Mouse (Mus musculus) stomach, embryonic 14.5 days (tissue): ENCODE data around the gene Olfr912. TPM values are rescaled to one million over a fixed set of nuclear protein-coding genes. Genes with fewer than 3 reads are reported as not detected.

Source experiments
- ATAC-seq: fragments of 200-750 bp; cut with Nextera tagmentation; 2 replicates; pipeline ENCODE4 v1.8.0; 2017; ENCODE audit warnings: low read depth, moderate TSS enrichment; ENCODE audit not compliant: insufficient number of reproducible peaks, insufficient read depth, low FRiP score
- H3K27ac ChIP-seq: fragments of 300-500 bp; sonication (generic); 2 replicates; pipeline ENCODE4 v1.5.1; 2014; ENCODE audit warnings: mild to moderate bottlenecking, low read length, moderate library complexity, mixed read lengths
- H3K27me3 ChIP-seq: fragments of 300-500 bp; sonication (generic); 2 replicates; pipeline ENCODE4 v1.6.1; 2014; ENCODE audit warnings: low read length, control low read depth, mixed read lengths; ENCODE audit not compliant: control insufficient read depth, insufficient read depth
- H3K36me3 ChIP-seq: fragments of 300-500 bp; sonication (generic); 2 replicates; pipeline ENCODE4 v1.6.1; 2014; ENCODE audit warnings: mild to moderate bottlenecking, control low read depth, low read length, moderate library complexity, mixed read lengths; ENCODE audit not compliant: control insufficient read depth, insufficient read depth
- H3K4me1 ChIP-seq: fragments of 300-500 bp; sonication (generic); 2 replicates; pipeline ENCODE4 v1.6.1; 2014; ENCODE audit warnings: low read length, control low read depth, mixed read lengths; ENCODE audit not compliant: control insufficient read depth, insufficient read depth
- H3K4me2 ChIP-seq: fragments of 300-500 bp; sonication (generic); replicated peaks from 2 replicates; pipeline ENCODE4 v1.6.1; 2014; ENCODE audit warnings: low read depth, low read length, control low read depth
- H3K4me3 ChIP-seq: fragments of 300-500 bp; sonication (generic); 2 replicates; pipeline ENCODE4 v1.5.1; 2014; ENCODE audit warnings: low read depth, low read length, control low read depth
- H3K9ac ChIP-seq: fragments of 300-500 bp; sonication (generic); replicated peaks from 2 replicates; pipeline ENCODE4 v1.6.1; 2014; ENCODE audit warnings: low read depth, mild to moderate bottlenecking, control low read depth, low read length, moderate library complexity, mixed read lengths
- H3K9me3 ChIP-seq: fragments of 300-500 bp; sonication (generic); 2 replicates; pipeline ENCODE4 v1.6.1; 2016; ENCODE audit warnings: low read depth, low read length, control low read depth; ENCODE audit not compliant: control insufficient read depth
- WGBS: fragments of 180-500 bp; shearing (Covaris S2); extraction: QIAGEN DNeasy Blood & Tissue Kit; methylation state at CpG from one replicate; pipeline ENCODE4 v1.1.7; 2014; 5-methylcytosine and 5-hydroxymethylcytosine counted together
- polyA plus RNA-seq: library from polyadenylated mRNA; unstranded; fragments of >200 nt; fragmentation: Nextera tagmentation; extraction: Ambion mirVana; gene quantifications from 2 replicates; pipeline ENCODE4 v1.2.1, GENCODE M21; 2014

Gene Olfr912
- polyA plus RNA-seq, result not detected in 2 replicates

DNA sequence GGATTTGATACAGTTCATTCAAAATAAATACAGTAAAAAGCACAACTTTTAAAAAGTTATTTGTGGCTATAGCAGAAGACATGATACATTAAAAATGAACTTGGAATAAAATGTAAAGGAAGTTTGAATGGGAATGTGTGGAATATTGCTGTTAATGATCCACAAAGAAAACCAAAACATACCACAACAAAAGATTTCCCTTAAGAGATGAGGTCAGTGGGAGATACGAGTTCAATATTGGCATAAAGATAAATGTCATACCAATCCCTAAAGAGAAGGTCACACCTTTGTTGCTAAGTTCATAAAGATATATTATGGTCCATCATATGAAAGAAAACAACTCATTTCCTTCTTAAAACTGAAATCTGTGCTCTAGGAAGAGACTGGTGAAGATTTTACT, at the start of gene Olfr912:
Olfr912 (plus strand) TSS at position 301 of the 400 bp plus-strand sequence.
- no peaks in the 10 kb centered on the region for H3K4me1 ChIP-seq
- H3K27me3 ChIP-seq, result no peaks in the 10 kb centered on the region
- ATAC-seq, result no peak
- no peaks in the 10 kb centered on the region for H3K9me3 ChIP-seq
- H3K4me3 ChIP-seq, result no peak within 1 kb of the TSS
- no peak within 1 kb of the TSS for H3K9ac ChIP-seq
- no peak within 1 kb of the TSS for H3K27ac ChIP-seq
- WGBS, result 47% methylated on average over 1 of the region's 1 CpGs
- no peak within 1 kb of the TSS for H3K4me2 ChIP-seq
- H3K36me3 ChIP-seq, result no peaks in the 10 kb centered on the region

DNA sequence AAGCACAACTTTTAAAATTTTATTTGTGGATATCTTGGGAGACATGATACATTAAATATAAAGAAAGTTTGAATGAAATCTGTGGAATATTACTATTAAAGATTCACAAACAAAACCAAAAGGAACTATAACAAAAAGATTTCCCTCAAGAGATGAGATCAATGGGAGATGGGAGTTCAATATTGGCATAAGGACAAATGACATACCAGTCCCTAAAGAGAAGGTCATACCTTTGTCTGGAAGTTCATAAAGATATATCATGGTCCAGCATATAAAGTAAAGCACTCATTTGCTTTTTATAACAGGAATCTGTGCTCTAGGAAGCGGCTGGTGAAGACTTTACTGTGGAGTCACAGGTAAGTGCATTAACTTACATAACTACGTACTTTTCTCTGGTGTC, 42.4 kb upstream of the Olfr912 start, which contains the start of gene Olfr910:
Olfr910 (plus strand) TSS at position 301 of the 400 bp plus-strand sequence.
- Histone ChIP-seq H3K9ac (no peak within 1 kb of the TSS), H3K4me3 (no peak within 1 kb of the TSS), H3K27me3 (no peaks in the 10 kb centered on the region), H3K27ac (no peak within 1 kb of the TSS), H3K4me1 (no peaks in the 10 kb centered on the region), H3K9me3 (no peaks in the 10 kb centered on the region), H3K36me3 (no peaks in the 10 kb centered on the region), H3K4me2 (no peak within 1 kb of the TSS)
- no peak for ATAC-seq
- WGBS, result 93% methylated on average over 2 of the region's 2 CpGs

DNA sequence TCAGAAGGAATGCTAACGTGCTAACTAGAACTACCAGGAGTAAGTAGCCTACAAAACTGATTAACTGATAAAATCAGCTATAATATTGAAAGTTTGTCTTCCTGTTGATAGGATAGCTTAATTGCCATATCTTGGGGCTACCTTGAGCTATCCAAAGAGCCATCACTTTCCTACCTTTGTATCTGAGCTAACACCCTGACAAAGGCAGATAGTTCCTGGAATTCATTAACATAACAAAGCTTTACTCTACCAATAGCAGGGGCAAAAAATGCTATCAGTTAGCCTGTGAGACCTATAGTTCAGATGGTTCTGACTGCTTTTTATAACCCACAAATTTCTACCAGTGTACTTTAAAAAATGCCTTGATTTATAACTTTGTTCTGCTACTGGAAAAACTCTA, 11.1 kb downstream of the Olfr912 start:
- no peak overlapping the region for H3K27ac ChIP-seq
- H3K4me1 ChIP-seq, result no peaks in the 10 kb centered on the region
- no peak overlapping the region for H3K4me3 ChIP-seq
- ATAC-seq, result no peak
- no peaks in the 10 kb centered on the region for H3K27me3 ChIP-seq
- H3K9me3 ChIP-seq, result no peaks in the 10 kb centered on the region
- H3K4me2 ChIP-seq, result no peak overlapping the region
- 33% methylated on average over 1 of the region's 1 CpGs for WGBS
- H3K9ac ChIP-seq, result no peak overlapping the region
- no peaks in the 10 kb centered on the region for H3K36me3 ChIP-seq

DNA sequence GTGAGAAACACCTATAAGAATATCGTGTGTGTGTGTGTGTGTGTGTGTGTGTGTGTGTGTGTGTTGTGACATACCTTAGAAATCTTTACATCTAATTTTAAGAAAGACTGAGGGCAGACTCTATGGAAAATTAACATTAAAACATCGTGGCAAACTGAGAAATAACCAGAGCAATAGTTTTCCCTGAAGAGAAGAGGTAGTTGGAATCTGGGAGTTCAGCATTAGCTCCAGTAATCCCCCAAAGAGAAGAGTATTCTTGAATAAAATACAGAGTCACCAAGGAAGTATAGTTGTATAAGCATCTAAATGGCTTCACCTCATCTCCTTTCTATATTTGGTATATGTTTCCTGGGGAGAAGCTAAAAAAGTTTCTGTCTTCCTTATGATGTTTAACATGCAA, 12.5 kb downstream of the Olfr912 start, which contains the start of gene Olfr913:
Olfr913 (plus strand) TSS at position 301 of the 400 bp plus-strand sequence.
- H3K4me2 ChIP-seq, result no peak within 1 kb of the TSS
- no peaks in the 10 kb centered on the region for H3K27me3 ChIP-seq
- no peaks in the 10 kb centered on the region for H3K4me1 ChIP-seq
- no peak within 1 kb of the TSS for H3K27ac ChIP-seq
- no peak within 1 kb of the TSS for H3K4me3 ChIP-seq
- WGBS, result 66% methylated on average over 2 of the region's 2 CpGs
- no peaks in the 10 kb centered on the region for H3K9me3 ChIP-seq
- no peak for ATAC-seq
- H3K36me3 ChIP-seq, result no peaks in the 10 kb centered on the region
- no peak within 1 kb of the TSS for H3K9ac ChIP-seq

DNA sequence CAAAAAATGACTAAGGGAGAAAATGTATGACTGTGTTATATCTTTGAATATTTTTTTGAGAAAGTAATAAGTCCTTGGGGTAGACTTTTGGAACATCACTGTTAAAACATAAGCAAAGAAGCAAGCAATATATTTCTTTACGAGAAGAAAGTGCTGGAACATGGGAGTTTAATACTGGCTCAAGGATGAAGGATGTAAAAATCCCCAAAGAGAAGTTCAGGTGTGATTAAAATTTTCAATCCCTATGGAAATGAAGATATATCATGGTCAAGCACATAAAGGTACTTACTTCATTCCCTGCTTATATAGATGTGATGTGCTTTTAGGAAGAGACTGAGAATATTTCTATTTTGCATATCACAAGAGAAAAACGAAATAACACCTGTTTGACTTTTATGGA, 24.8 kb downstream of the Olfr912 start, which contains the start of gene Olfr914:
Olfr914 (plus strand) TSS at position 301 of the 400 bp plus-strand sequence.
- Histone ChIP-seq H3K9me3 (no peaks in the 10 kb centered on the region), H3K4me1 (no peaks in the 10 kb centered on the region), H3K27me3 (no peaks in the 10 kb centered on the region), H3K27ac (no peak within 1 kb of the TSS), H3K4me3 (no peak within 1 kb of the TSS), H3K9ac (no peak within 1 kb of the TSS), H3K36me3 (no peaks in the 10 kb centered on the region), H3K4me2 (no peak within 1 kb of the TSS)
- WGBS, result 69% methylated on average over 2 of the region's 2 CpGs
- ATAC-seq, result no peak

DNA sequence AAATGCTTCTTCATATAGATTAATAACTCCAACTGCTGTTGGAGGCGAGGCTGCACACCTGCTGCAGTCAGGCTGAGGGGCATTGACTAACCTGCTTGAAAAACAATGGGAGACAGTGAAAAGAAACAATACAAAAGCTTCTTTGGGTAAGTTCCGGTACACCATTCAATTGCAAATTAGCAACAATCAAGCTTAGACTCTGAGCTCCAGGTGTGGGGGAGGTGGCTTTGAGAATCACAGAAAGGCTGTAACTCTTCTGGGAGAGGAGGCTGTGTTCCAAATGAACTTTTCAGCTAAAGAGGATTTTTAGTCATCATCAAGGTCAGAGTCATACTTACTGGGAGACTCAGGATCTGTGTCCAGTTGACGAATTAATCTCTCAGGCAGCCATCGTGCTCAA, 52.4 kb downstream of the Olfr912 start:
- 81% methylated on average over 4 of the region's 4 CpGs for WGBS
- no peak overlapping the region for H3K27ac ChIP-seq
- no peak for ATAC-seq
- H3K36me3 ChIP-seq, result no peaks in the 10 kb centered on the region
- no peaks in the 10 kb centered on the region for H3K4me1 ChIP-seq
- no peak overlapping the region for H3K9ac ChIP-seq
- H3K27me3 ChIP-seq, result no peaks in the 10 kb centered on the region
- no peak overlapping the region for H3K4me3 ChIP-seq
- H3K4me2 ChIP-seq, result no peak overlapping the region
- H3K9me3 ChIP-seq, result no peaks in the 10 kb centered on the region

Other genes with a start within 250 kb of the Olfr912 start
- gene Olfr898, start 231.8 kb upstream of the Olfr912 start, polyA plus RNA-seq, result not detected in 2 replicates
- not detected in 2 replicates for gene Olfr250, start 213.3 kb upstream of the Olfr912 start, polyA plus RNA-seq
- gene Olfr251, start 203.1 kb upstream of the Olfr912 start, polyA plus RNA-seq, result not detected in 2 replicates
- not detected in 2 replicates for gene Olfr147, start 178.5 kb upstream of the Olfr912 start, polyA plus RNA-seq
- gene Olfr901, start 150.7 kb upstream of the Olfr912 start, polyA plus RNA-seq, result not detected in 2 replicates
- not detected in 2 replicates for gene Olfr902, start 132.5 kb upstream of the Olfr912 start, polyA plus RNA-seq
- gene Olfr904, start 117.0 kb upstream of the Olfr912 start, polyA plus RNA-seq, result not detected in 2 replicates
- not detected in 2 replicates for gene Olfr905, start 109.1 kb upstream of the Olfr912 start, polyA plus RNA-seq
- gene Olfr906, start 93.1 kb upstream of the Olfr912 start, polyA plus RNA-seq, result not detected in 2 replicates
- gene Olfr907, start 84.4 kb upstream of the Olfr912 start, polyA plus RNA-seq, result not detected in 2 replicates
- gene Olfr911-ps1, start 58.6 kb upstream of the Olfr912 start, polyA plus RNA-seq, result not detected in 2 replicates
- not detected in 2 replicates for gene Olfr910, start 42.3 kb upstream of the Olfr912 start, polyA plus RNA-seq
- not detected in 2 replicates for gene Olfr913, start 12.6 kb downstream of the Olfr912 start, polyA plus RNA-seq
- gene Olfr914, start 24.9 kb downstream of the Olfr912 start, polyA plus RNA-seq, result not detected in 2 replicates
- gene Olfr916, start 79.7 kb downstream of the Olfr912 start, polyA plus RNA-seq, result not detected in 2 replicates
- gene Olfr917, start 85.7 kb downstream of the Olfr912 start, polyA plus RNA-seq, result not detected in 2 replicates
- not detected in 2 replicates for gene Olfr918, start 94.4 kb downstream of the Olfr912 start, polyA plus RNA-seq
- gene Olfr919, start 123.5 kb downstream of the Olfr912 start, polyA plus RNA-seq, result not detected in 2 replicates
- gene Vwa5a, start 138.1 kb downstream of the Olfr912 start, polyA plus RNA-seq, result 25.4 and 26.3 TPM in 2 replicates
- gene Olfr920, start 172.1 kb downstream of the Olfr912 start, polyA plus RNA-seq, result 0.08 and 0.17 TPM in 2 replicates
- gene Olfr921, start 192.9 kb downstream of the Olfr912 start, polyA plus RNA-seq, result not detected in 2 replicates
- gene Olfr922, start 234.4 kb downstream of the Olfr912 start, polyA plus RNA-seq, result not detected in 2 replicates
- not detected in 2 replicates for gene Olfr923, start 246.4 kb downstream of the Olfr912 start, polyA plus RNA-seq